Mouse (Mus musculus): ENCODE data around the gene Asxl1.

Asxl1 gene

DNA sequence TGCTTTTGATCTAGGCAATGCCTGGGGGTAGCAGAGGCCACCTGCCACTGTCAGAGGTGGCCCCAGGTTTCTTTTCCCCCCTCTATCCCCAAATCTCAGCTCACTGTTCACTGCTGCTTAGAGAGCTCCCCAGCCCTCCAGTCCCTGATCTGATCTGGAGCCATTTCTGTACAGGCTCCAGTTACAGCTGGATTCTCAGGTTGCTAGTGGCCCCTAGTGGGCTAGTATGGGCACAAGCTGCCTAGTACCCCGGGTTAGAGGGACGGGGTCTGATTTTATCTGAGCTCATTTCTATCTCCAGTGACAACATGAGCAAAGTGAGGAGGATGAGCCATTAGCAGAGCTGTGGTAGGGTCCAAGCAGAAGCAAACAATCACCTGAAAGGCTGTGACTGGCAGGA lies 69.0 kb downstream of the Asxl1 start:
- DNase-seq: peak in 1 of 2 experiments; percentile 45

DNA sequence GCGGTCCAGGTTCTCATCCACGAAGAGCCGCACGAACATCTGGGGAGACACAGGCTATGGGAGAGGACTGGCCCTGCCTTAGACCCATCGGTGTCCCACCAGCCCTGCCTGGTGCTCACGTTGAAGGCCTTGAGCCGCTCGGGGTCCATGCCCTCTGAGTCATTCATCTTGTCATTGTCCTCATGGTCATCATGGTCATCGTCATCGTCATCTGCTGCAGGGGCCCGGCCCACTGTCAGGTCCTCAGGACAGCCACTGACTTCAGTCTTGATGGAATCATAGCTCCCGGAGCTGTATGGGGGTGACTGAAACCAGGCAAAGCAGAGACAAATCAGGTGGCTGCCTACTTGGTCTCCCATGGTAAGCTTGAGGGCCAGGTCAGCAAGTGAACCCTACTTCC lies 72.2 kb downstream of the Asxl1 start:
- no peak for DNase-seq

DNA sequence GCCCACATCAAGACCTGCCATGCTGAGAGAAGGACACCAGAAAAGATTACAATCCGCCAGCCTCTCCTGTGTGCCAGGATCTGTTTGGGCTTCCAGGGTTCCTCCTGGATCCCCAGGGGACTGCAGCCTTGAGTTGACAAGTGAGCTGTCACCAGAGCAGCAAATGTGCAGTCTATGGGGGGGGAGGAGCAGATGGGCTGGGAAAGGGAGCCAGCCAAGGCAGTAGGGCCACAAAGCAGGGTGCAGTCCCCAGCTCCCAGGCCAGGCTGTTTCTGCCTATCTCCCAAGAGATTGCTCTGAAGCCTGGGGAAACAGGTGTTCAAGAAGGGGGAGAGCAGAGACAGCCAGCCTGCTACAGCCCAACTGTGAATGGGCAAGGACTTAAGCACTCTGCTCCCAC lies 72.8 kb downstream of the Asxl1 start:
- no peak for DNase-seq

DNA sequence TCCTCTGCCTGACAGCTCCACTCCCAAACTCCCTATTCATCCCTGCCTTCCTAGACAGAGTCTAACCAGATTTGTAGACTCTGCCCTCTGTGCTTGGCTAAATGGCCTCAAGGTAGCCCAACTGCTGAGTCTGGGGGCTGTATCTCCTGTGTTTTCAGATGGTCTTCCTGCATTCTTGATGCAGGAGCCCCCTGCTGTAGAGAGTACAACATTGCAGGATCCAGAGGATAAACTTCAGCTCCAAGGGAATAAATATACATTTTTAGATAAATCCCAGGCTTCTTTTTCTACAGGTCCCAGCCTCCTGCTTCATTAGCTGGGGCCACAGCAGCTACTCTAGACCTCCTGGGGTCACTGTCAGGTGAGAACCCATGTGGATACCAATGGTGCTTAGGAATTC lies 75.6 kb downstream of the Asxl1 start:
- no peak for DNase-seq

DNA sequence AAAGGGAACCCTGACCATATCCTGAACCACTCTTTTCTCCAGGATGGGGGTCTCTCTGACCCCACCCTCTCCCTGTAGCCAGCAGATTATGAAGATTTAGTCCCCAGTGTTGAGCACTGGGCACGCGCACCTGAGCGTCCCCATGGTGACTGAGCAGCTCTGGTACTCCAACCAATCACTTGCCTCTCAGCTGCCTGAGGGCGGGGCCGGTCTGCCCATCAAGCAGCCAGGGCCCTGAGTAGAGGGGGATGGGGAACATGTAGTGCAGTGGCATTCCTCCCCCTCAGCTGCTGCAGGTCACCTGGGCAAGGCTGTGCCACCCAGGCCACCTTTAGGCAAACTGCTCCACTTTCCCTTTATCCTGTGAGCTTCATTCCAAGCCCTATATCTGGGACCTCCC lies 76.4 kb downstream of the Asxl1 start:
- DNase-seq: peak; percentile 45 to 78

GRCm38 (mm10) chr2:153423113-153423512 lies 77.5 kb downstream of the Asxl1 start:
- no peak for DNase-seq

DNA sequence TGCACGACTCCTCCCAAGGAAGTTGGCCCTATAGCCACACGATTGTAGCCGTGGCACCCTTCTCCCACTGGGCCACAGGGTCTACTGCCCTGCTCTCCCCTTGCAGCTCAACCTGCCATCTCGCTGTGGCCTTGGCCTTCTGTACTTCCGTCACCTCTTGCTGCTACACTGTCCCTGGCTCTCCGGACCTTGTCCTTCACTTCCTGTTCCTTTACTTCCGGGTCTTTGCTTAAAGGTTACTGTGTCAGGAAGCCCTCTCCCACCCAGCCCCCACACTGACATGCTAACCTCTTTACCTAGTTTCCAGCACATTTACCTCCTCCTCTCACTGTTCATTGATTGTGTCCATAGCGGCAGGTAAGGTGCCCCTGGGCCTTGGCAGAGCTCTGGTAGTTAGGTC lies 78.9 kb downstream of the Asxl1 start:
- peak in 1 of 2 experiments; percentile 22 for DNase-seq

GRCm38 (mm10) chr2:153425124-153425844 lies 79.7 kb downstream of the Asxl1 start:
- no peak for DNase-seq

- no peak for DNase-seq
Observed at GRCm38 (mm10) chr2:153425998-153426670, 80.5 kb downstream of the Asxl1 start.

- no peak for DNase-seq
Observed at GRCm38 (mm10) chr2:153426931-153427330, 81.3 kb downstream of the Asxl1 start.

- DNase-seq: no peak
Observed at GRCm38 (mm10) chr2:153428485-153428884, 82.9 kb downstream of the Asxl1 start.

GRCm38 (mm10) chr2:153430571-153430970 lies 84.9 kb downstream of the Asxl1 start:
- no peak for DNase-seq

GRCm38 (mm10) chr2:153432492-153432891 lies 86.9 kb downstream of the Asxl1 start:
- DNase-seq: peak; percentile 38 to 66

DNA sequence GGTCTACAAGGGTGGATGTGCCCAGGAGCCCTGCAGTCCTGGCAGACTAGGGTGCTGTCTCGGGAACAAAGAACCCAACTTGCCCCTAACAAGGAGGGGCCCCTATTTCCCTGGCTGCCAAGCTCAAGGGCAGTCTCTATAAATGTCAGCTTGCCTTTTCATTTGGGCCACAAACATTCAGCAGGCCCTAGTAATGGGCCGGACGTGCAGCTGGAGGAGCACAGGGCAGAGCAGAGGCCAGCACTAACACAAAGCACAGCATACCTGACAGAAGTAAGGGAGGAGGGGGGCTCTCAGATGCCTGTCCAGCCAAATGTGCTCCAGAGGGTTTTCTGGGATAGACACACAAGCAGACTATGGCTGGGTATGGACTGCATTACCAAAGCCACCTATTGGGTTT lies 88.2 kb downstream of the Asxl1 start:
- DNase-seq: no peak

- peak; percentile 78 to 89 for DNase-seq
Observed at GRCm38 (mm10) chr2:153434880-153435831, 89.5 kb downstream of the Asxl1 start.

GRCm38 (mm10) chr2:153436641-153437305 lies 91.1 kb downstream of the Asxl1 start:
- peak; percentile 88 to 90 for DNase-seq

DNA sequence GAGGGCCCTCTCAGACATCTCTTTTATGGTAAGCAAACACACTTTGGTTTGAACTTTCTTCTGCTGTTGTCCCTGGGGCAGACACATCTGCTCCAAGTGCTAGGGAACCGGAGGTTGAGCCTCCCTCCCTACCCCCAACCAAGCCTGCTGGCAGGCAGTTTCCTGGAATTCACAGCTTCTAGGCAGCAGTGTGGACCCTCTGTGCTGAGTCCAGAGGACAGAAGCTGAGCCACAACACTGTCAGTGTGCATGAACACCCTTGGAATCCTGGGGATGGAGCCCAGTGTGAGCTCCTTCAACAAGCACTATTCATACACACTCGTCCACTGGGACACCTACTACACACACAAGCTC lies 91.7 kb downstream of the Asxl1 start:
- peak; percentile 53 to 80 for DNase-seq

DNA sequence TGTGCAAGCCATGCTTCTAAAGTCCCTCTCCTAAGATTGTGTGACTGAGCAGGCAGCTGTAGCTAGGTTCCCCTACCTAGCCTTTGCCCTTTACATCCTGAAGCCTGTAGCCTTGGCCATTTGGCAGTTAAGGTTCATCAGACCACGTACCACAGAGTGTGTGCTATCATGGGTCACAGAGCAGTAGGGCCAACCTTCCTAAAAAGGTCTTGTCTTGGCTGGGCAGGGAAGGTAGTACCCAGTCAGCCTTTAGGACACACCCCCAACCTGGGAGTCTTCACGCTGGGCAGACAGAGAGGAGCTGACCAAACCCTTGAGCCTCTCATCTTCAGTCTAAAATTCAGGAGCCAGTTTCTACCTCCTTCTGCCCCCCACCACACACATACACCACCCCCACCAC lies 95.1 kb downstream of the Asxl1 start:
- DNase-seq: peak; percentile 25 to 66

GRCm38 (mm10) chr2:153441228-153441627 lies 95.6 kb downstream of the Asxl1 start:
- DNase-seq: no peak

- DNase-seq: no peak
Observed at GRCm38 (mm10) chr2:153442720-153443119, 97.1 kb downstream of the Asxl1 start.

GRCm38 (mm10) chr2:153443434-153444240 lies 98.0 kb downstream of the Asxl1 start:
- peak; percentile 51 to 66 for DNase-seq
